Mouse (Mus musculus) liver, postnatal 0 days (tissue): Measurements from ENCODE around the gene Tnfrsf11a.

Experiments
- CTCF ChIP-seq: sonication (generic); IDR thresholded peaks from 2 replicates; pipeline ENCODE4 v1.5.1; 2016; ENCODE audit warnings: antibody characterized with exemption, low read depth
- EP300 ChIP-seq: IDR thresholded peaks from 2 replicates; pipeline ENCODE4 v1.6.1; 2016; ENCODE audit warnings: antibody characterized with exemption, low read depth, mild to moderate bottlenecking

- no peak for TF ChIP-seq CTCF
- no peak for TF ChIP-seq EP300
These were observed 14.9 kb upstream of the Tnfrsf11a start for GRCm38 (mm10) chr1:105765586-105765985.
